Mouse (Mus musculus): ENCODE data around the gene 1700001C19Rik. TPM values are rescaled to one million over a fixed set of nuclear protein-coding genes. Genes with fewer than 3 reads are reported as not detected.
"Not testable (repeated sequence)": the region's sequence is repeated elsewhere in the genome, so short reads cannot be mapped to it uniquely, and the experiment has no call there.

Gene 1700001C19Rik
- polyA plus RNA-seq, 1 experiment from 2014 or later: 1.2 TPM

GRCm38 (mm10) chr17:47430815-47431214, 6.4 kb downstream of the 1700001C19Rik start:
- Histone ChIP-seq H3K4me1 (replicated peaks) (peaks cover 9% of the 10 kb centered on the region), H3K36me3 (no peaks in the 10 kb centered on the region), H3K9ac (no peak overlapping the region), H3K9me3 (replicated peaks) (no peaks in the 10 kb centered on the region), H3K27me3 (replicated peaks) (no peaks in the 10 kb centered on the region), H3K27ac (ENCODE audit: poor library complexity, severe bottlenecking) (no peak overlapping the region), H3K4me2 (no peak overlapping the region), H3K4me3 (no peak overlapping the region)
- ATAC-seq (ENCODE audit: insufficient number of reproducible peaks, low FRiP score): no peak
- 72% methylated on average over 5 of the region's 5 CpGs for WGBS

GRCm38 (mm10) chr17:47428831-47429304, 8.3 kb downstream of the 1700001C19Rik start:
- no peaks in the 10 kb centered on the region for H3K36me3 ChIP-seq
- H3K9ac ChIP-seq: peak overlapping the region; percentile 43; the same call in 1 of the 2 replicates
- peaks cover 24% of the 10 kb centered on the region for H3K4me1 ChIP-seq (replicated peaks)
- peaks cover 3% of the 10 kb centered on the region; the same call in 1 of the 2 replicates for H3K9me3 ChIP-seq (replicated peaks)
- no peak overlapping the region for H3K4me3 ChIP-seq
- peak; percentile 54 for ATAC-seq (ENCODE audit: insufficient number of reproducible peaks, low FRiP score)
- WGBS: 5% methylated on average over 8 of the region's 8 CpGs
- H3K27me3 ChIP-seq (replicated peaks): no peaks in the 10 kb centered on the region
- H3K4me2 ChIP-seq: peak overlapping the region; percentile 55
- H3K27ac ChIP-seq (ENCODE audit: poor library complexity, severe bottlenecking): no peak overlapping the region

- H3K4me1 ChIP-seq (replicated peaks): peaks cover 24% of the 10 kb centered on the region
Measured at GRCm38 (mm10) chr17:47427316-47427715, 9.9 kb downstream of the 1700001C19Rik start.

GRCm38 (mm10) chr17:47424186-47424585, 13.0 kb downstream of the 1700001C19Rik start:
- Histone ChIP-seq H3K4me2 (no peak overlapping the region), H3K9me3 (replicated peaks) (peaks cover 3% of the 10 kb centered on the region; the same call in 1 of the 2 replicates), H3K36me3 (no peaks in the 10 kb centered on the region), H3K27me3 (replicated peaks) (peaks cover 7% of the 10 kb centered on the region; the same call in 1 of the 2 replicates), H3K4me1 (replicated peaks) (peaks cover 22% of the 10 kb centered on the region), H3K27ac (ENCODE audit: poor library complexity, severe bottlenecking) (no peak overlapping the region), H3K9ac (no peak overlapping the region), H3K4me3 (no peak overlapping the region)
- WGBS: 58% methylated on average over 6 of the region's 6 CpGs
- ATAC-seq (ENCODE audit: insufficient number of reproducible peaks, low FRiP score): no peak

More at GRCm38 (mm10) chr17:47427316-47427715, 9.9 kb downstream of the 1700001C19Rik start:
- Histone ChIP-seq H3K4me3 (no peak overlapping the region), H3K27ac (ENCODE audit: poor library complexity, severe bottlenecking) (no peak overlapping the region), H3K36me3 (no peaks in the 10 kb centered on the region), H3K27me3 (replicated peaks) (no peaks in the 10 kb centered on the region), H3K9me3 (replicated peaks) (peaks cover 3% of the 10 kb centered on the region; the same call in 1 of the 2 replicates), H3K9ac (no peak overlapping the region), H3K4me2 (no peak overlapping the region)
- 58% methylated on average over 6 of the region's 6 CpGs for WGBS
- no peak for ATAC-seq (ENCODE audit: insufficient number of reproducible peaks, low FRiP score)

DNA sequence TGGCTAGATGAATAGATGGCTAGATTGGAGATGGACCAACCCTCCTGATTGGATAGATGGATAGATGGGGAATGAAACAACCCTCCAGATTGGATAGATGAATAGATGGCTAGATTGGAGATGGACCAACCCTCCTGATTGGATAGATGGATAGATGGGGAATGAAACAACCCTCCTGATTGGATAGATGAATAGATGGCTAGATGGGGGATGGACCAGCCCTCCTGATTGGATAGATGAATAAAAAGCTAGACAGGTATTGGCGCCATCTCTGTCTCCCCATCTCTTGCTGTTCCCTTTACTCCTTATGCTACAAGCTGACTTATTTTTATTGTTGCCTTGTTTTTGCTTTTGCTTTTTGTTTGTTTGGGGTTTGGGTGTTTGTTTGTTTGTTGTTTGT, 14.6 kb downstream of the 1700001C19Rik start:
- peaks cover 11% of the 10 kb centered on the region for H3K27me3 ChIP-seq (replicated peaks)
- not testable (repeated sequence) for H3K4me3 ChIP-seq; ATAC-seq (ENCODE audit: insufficient number of reproducible peaks, low FRiP score); H3K9me3 ChIP-seq (replicated peaks); H3K36me3 ChIP-seq; H3K9ac ChIP-seq; H3K27ac ChIP-seq (ENCODE audit: poor library complexity, severe bottlenecking); H3K4me2 ChIP-seq
- H3K4me1 ChIP-seq (replicated peaks): peaks cover 15% of the 10 kb centered on the region
- 83% methylated on average over 1 of the region's 1 CpGs for WGBS

- Histone ChIP-seq H3K9me3 (replicated peaks) (peaks cover 4% of the 10 kb centered on the region), H3K4me3 (no peak overlapping the region), H3K9ac (no peak overlapping the region), H3K4me1 (replicated peaks) (peaks cover 15% of the 10 kb centered on the region), H3K27ac (ENCODE audit: poor library complexity, severe bottlenecking) (no peak overlapping the region), H3K27me3 (replicated peaks) (peaks cover 12% of the 10 kb centered on the region), H3K4me2 (no peak overlapping the region), H3K36me3 (no peaks in the 10 kb centered on the region)
- 75% methylated on average over 3 of the region's 3 CpGs for WGBS
- no peak for ATAC-seq (ENCODE audit: insufficient number of reproducible peaks, low FRiP score)
Measured at GRCm38 (mm10) chr17:47421566-47421965, 15.6 kb downstream of the 1700001C19Rik start.

DNA sequence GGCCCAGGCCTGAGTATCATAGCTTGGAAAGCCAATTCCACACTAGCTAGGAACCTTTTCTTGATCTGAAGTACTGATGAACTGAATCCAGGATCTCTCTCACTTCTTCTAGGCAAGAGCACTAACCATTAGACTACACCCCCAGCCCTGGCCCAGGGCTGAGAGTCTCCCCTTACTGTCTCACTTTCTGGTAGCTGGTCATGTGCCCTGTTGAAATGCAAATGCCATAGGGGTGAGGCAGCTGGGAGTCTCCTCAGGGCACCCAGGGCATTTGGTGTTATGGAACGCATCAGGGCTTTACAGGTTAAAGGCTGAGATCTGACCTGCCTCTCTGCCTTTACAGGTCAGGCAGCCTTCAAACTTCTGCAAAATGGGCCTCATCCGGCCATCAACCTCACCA, 17.0 kb downstream of the 1700001C19Rik start:
- ATAC-seq (ENCODE audit: insufficient number of reproducible peaks, low FRiP score): no peak
- H3K4me2 ChIP-seq: no peak overlapping the region
- H3K9ac ChIP-seq: no peak overlapping the region
- 66% methylated on average over 2 of the region's 2 CpGs for WGBS
- H3K27ac ChIP-seq (ENCODE audit: poor library complexity, severe bottlenecking): no peak overlapping the region
- no peaks in the 10 kb centered on the region for H3K36me3 ChIP-seq
- peaks cover 9% of the 10 kb centered on the region for H3K4me1 ChIP-seq (replicated peaks)
- H3K9me3 ChIP-seq (replicated peaks): peaks cover 9% of the 10 kb centered on the region
- no peak overlapping the region for H3K4me3 ChIP-seq
- peaks cover 12% of the 10 kb centered on the region for H3K27me3 ChIP-seq (replicated peaks)

DNA sequence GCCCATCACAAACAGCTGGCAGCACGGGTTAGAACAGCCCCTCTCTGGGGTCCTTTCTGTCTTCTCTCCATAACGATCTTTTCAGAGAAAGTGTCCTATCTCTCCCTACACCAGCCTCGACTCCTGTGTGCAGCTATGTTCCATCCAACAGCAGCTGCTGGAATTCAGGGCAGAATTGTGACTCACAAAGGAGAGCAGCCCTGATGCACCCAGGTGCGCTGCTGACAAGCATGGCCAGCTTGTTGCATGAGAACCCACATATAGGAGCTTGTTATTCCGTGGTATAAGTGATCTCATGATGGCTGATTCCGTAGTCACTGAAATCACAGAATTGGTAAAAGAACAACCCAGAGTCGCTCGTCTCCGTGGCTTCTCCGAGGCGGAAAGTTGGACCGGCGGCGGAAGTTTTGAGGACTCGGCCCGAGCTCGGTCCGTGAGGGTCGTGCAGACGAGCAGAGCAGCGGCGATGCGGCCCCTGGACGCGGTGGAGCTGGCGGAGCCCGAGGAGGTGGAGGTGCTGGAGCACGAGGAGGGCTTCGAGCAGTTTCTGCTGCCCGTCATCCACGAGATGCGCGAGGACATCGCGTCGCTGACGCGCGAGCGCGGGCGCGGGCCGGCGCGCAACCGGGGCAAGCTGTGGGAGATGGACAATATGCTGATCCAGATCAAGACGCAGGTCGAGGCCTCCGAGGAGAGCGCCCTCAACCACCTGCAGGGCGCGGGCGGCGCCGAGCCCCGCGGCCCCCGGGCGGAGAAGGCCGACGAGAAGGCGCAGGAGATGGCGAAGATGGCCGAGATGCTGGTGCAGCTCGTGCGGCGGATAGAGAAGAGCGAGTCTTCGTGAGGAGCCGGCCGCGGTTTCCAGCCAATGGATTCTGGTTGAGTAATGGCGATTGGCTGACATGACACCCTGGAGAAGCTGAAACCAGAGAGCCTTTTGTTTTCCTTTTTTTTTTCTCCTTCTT, 27.0 kb downstream of the 1700001C19Rik start:
- H3K4me3 ChIP-seq: peak overlapping the region; percentile 46
- H3K9me3 ChIP-seq (replicated peaks); H3K4me1 ChIP-seq (replicated peaks); H3K27ac ChIP-seq (ENCODE audit: poor library complexity, severe bottlenecking); H3K36me3 ChIP-seq: not testable (repeated sequence)
- peak overlapping the region; percentile 75 for H3K4me2 ChIP-seq
- peaks cover 65% of the 10 kb centered on the region for H3K27me3 ChIP-seq (replicated peaks)
- peak; percentile 25; the same call in 1 of the 2 replicates for ATAC-seq (ENCODE audit: insufficient number of reproducible peaks, low FRiP score)
- peak overlapping the region; percentile 43; the same call in 1 of the 2 replicates for H3K9ac ChIP-seq
- WGBS: 3% methylated on average over 74 of the region's 74 CpGs

GRCm38 (mm10) chr17:47408558-47408898, 28.6 kb downstream of the 1700001C19Rik start:
- WGBS: 21% methylated on average over 8 of the region's 8 CpGs
- ATAC-seq (ENCODE audit: insufficient number of reproducible peaks, low FRiP score): no peak
- no peak overlapping the region for H3K4me2 ChIP-seq
- H3K36me3 ChIP-seq: no peaks in the 10 kb centered on the region
- H3K9ac ChIP-seq: no peak overlapping the region
- H3K27ac ChIP-seq (ENCODE audit: poor library complexity, severe bottlenecking): no peak overlapping the region
- H3K4me1 ChIP-seq (replicated peaks): 0 out of 2 replicates have a peak, but pooled peaks cover 3% of the 10 kb centered on the region
- H3K9me3 ChIP-seq (replicated peaks): 0 out of 2 replicates have a peak, but pooled peaks cover 6% of the 10 kb centered on the region
- no peak overlapping the region for H3K4me3 ChIP-seq
- H3K27me3 ChIP-seq (replicated peaks): peaks cover 64% of the 10 kb centered on the region

DNA sequence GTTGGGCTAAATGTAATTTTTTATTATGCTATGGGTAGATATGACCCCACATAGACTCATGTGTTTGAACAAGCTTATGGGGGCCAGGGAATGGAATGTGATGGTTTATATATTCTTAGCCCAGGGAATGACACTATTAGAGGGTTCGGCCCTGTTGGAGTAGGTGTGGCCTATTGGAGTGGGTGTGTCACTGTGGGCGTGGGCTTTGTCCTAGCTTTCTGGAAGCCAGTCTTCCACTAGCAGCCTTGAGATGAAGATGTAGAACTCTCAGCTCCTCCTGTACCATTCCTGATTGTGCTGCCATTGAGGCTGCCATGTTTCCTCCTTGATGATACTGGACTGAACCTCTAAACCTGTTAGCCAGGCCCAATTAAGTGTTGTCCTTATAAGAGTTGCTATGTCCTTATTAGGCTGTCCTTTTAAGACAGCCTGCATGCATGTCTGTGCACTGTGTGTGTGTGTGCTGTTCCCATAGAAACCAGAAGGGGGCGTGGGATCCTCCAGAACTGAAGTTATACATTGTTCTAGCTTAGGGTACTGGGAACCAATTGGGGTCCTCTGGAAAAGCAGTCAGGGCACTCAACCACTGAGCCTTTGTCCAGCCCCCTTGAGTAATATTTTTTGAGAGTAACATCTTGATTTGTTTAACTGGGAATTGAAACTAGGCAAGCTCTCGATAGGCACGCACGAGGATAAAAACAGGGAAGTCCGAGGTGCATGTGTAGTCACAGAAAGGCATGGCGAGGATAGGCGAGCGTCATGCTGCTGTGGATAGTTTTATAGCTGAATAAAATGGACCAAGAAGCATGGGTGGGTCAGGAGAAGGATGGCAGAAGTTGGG, 29.2 kb downstream of the 1700001C19Rik start:
- Histone ChIP-seq H3K27ac (ENCODE audit: poor library complexity, severe bottlenecking) (no peak overlapping the region), H3K9ac (no peak overlapping the region), H3K36me3 (no peaks in the 10 kb centered on the region), H3K4me2 (no peak overlapping the region), H3K4me3 (no peak overlapping the region), H3K9me3 (replicated peaks) (0 out of 2 replicates have a peak, but pooled peaks cover 6% of the 10 kb centered on the region), H3K27me3 (replicated peaks) (peaks cover 62% of the 10 kb centered on the region), H3K4me1 (replicated peaks) (0 out of 2 replicates have a peak, but pooled peaks cover 3% of the 10 kb centered on the region)
- 61% methylated on average over 10 of the region's 10 CpGs for WGBS
- ATAC-seq (ENCODE audit: insufficient number of reproducible peaks, low FRiP score): no peak
